In genomic region chrX:20704295-20705082, GRCm38 (mm10) we compare ENCODE assay signal across 8 mouse cellular contexts. TPM values are rescaled to one million over a fixed set of nuclear protein-coding genes. Genes with fewer than 3 reads are reported as not detected.
A peak's percentile ranks its signal among the peaks of the same experiment; 100 is the strongest.
DNase-seq lines count a peak whose midpoint lies in the region; ATAC-seq and TF ChIP-seq lines count a peak whose summit lies in the region.

No protein-coding gene starts in this region.

- no peaks in the 10 kb centered on the region for H3K4me1 ChIP-seq in heart, embryonic 10.5 days
- no peaks in the 10 kb centered on the region for H3K4me1 ChIP-seq in kidney, embryonic 15.5 days

- peak overlapping the region; percentile 58 for H3K4me2 ChIP-seq in kidney, embryonic 15.5 days

- no peaks in the 10 kb centered on the region for H3K9me3 ChIP-seq in heart, embryonic 10.5 days
- no peaks in the 10 kb centered on the region for H3K9me3 ChIP-seq in kidney, embryonic 15.5 days (replicated peaks)

- peak; percentile 89 for ATAC-seq in erythroblast, adult 5-6 weeks (replicated peaks; ENCODE audit: low FRiP score, poor library complexity, severe bottlenecking)
- peak; percentile 99 for ATAC-seq in kidney, embryonic 15.5 days (replicated peaks; ENCODE audit: low FRiP score)

- no peaks in the 10 kb centered on the region for H3K27me3 ChIP-seq in heart, embryonic 10.5 days (ENCODE audit: insufficient read depth, poor library complexity, severe bottlenecking)
- H3K27me3 ChIP-seq in kidney, embryonic 15.5 days, result no peaks in the 10 kb centered on the region
- no peaks in the 10 kb centered on the region for H3K27me3 ChIP-seq in splenic B cell, adult 2 months (ENCODE audit: control insufficient read depth, insufficient read depth, low read length, poor library complexity, severe bottlenecking)

- H3K27ac ChIP-seq in heart, embryonic 10.5 days, result peak overlapping the region; percentile 89
- H3K27ac ChIP-seq in kidney, embryonic 15.5 days, result peak overlapping the region; percentile 96

- 20% methylated on average over 31 of the region's 32 CpGs for WGBS in heart, embryonic 10.5 days
- 13% methylated on average over 32 of the region's 32 CpGs for WGBS in kidney, embryonic 15.5 days

- H3K4me3 ChIP-seq in heart, embryonic 10.5 days, result peak overlapping the region; percentile 65
- H3K4me3 ChIP-seq in kidney, embryonic 15.5 days (replicated peaks), result peak overlapping the region; percentile 61

- peak; percentile 84 for DNase-seq in CD4-positive, CD25-positive, alpha-beta regulatory T cell, adult 2 months (ENCODE audit: low read depth, low spot score)
- peak; percentile 94 for DNase-seq in brain, embryonic 14.5 days (ENCODE audit: low read depth)
- DNase-seq in heart, embryonic 10.5 days (ENCODE audit: low spot score), result peak; percentile 95
- peak; percentile 85 for DNase-seq in liver
- peak; percentile 40 to 65 for DNase-seq in monocyte, adult 2 months (ENCODE audit: low read depth in 1 of 2, low spot score in 2 of 2)
- peak; percentile 67 for DNase-seq in splenic B cell, adult 2 months (ENCODE audit: low read depth, low spot score)

- peak overlapping the region; percentile 56 for H3K9ac ChIP-seq in kidney, embryonic 15.5 days

- no peak for TF ChIP-seq CTCF in brain, embryonic 14.5 days (IDR thresholded peaks at IDR 0.05; ENCODE audit: borderline replicate concordance, extremely low read depth, insufficient read depth, insufficient read length)

- TF ChIP-seq POLR2A in brain, embryonic 14.5 days (IDR thresholded peaks at IDR 0.05; ENCODE audit: borderline replicate concordance, extremely low read depth, insufficient read depth, insufficient read length, poor library complexity, severe bottlenecking), result no peak

- peaks cover 4% of the 10 kb centered on the region for H3K36me3 ChIP-seq in heart, embryonic 10.5 days
- peaks cover 3% of the 10 kb centered on the region; the same call in 1 of the 2 replicates for H3K36me3 ChIP-seq in kidney, embryonic 15.5 days
- H3K36me3 ChIP-seq in splenic B cell, adult 2 months (ENCODE audit: control insufficient read depth, insufficient read depth, low read length, poor library complexity, severe bottlenecking), result no peaks in the 10 kb centered on the region

RNA-seq across cellular contexts. Expression of gene Usp11, which starts 0.8 kb away (rescaled TPM):
- 110 and 114 TPM in 2 replicates for polyA plus RNA-seq in brain, embryonic 14.5 days (2012; rRNA removed)
- total RNA-seq in erythroblast, adult 5-6 weeks (2015; ENCODE audit: low replicate concordance), result 2.3 and 3.5 TPM in 2 replicates
- 2.6 and 5.7 TPM in 2 replicates for total RNA-seq in erythroblast, adult 5-6 weeks (2017; ENCODE audit: low replicate concordance)
- polyA plus RNA-seq in heart, embryonic 10.5 days (2016; fragmentation: Nextera tagmentation; extraction: Ambion mirVana), result 51.2 and 56.8 TPM in 2 replicates
- polyA plus RNA-seq in kidney, embryonic 15.5 days (2015; fragmentation: Nextera tagmentation; extraction: Ambion mirVana), result 43.9 and 47.8 TPM in 2 replicates

RNA-seq across cellular contexts. Expression of gene Cdk16, which starts 16.7 kb away (rescaled TPM):
- 251 and 271 TPM in 2 replicates for polyA plus RNA-seq in brain, embryonic 14.5 days (2012; rRNA removed)
- total RNA-seq in erythroblast, adult 5-6 weeks (2015; ENCODE audit: low replicate concordance), result 21.3 and 42.7 TPM in 2 replicates
- total RNA-seq in erythroblast, adult 5-6 weeks (2017; ENCODE audit: low replicate concordance), result 15.2 and 20.7 TPM in 2 replicates
- polyA plus RNA-seq in heart, embryonic 10.5 days (2016; fragmentation: Nextera tagmentation; extraction: Ambion mirVana), result 121 and 130 TPM in 2 replicates
- polyA plus RNA-seq in kidney, embryonic 15.5 days (2015; fragmentation: Nextera tagmentation; extraction: Ambion mirVana), result 102 and 113 TPM in 2 replicates

RNA-seq across cellular contexts. Expression of gene Uba1, which starts 46.4 kb away (rescaled TPM):
- 580 and 611 TPM in 2 replicates for polyA plus RNA-seq in brain, embryonic 14.5 days (2012; rRNA removed)
- total RNA-seq in erythroblast, adult 5-6 weeks (2015; ENCODE audit: low replicate concordance), result 57.1 and 70.5 TPM in 2 replicates
- 46.8 and 60.5 TPM in 2 replicates for total RNA-seq in erythroblast, adult 5-6 weeks (2017; ENCODE audit: low replicate concordance)
- 202 and 218 TPM in 2 replicates for polyA plus RNA-seq in heart, embryonic 10.5 days (2016; fragmentation: Nextera tagmentation; extraction: Ambion mirVana)
- 201 and 214 TPM in 2 replicates for polyA plus RNA-seq in kidney, embryonic 15.5 days (2015; fragmentation: Nextera tagmentation; extraction: Ambion mirVana)

Comparison
In these comparisons a context has a peak if more than half of its experiments do, and no peak if none do; other contexts are left out.
1. Peak in every context shown above with its lines: DNase-seq, ATAC-seq, H3K4me3 ChIP-seq and H3K27ac ChIP-seq.